Mouse (Mus musculus): ENCODE data around the gene Sardh.

DNA sequence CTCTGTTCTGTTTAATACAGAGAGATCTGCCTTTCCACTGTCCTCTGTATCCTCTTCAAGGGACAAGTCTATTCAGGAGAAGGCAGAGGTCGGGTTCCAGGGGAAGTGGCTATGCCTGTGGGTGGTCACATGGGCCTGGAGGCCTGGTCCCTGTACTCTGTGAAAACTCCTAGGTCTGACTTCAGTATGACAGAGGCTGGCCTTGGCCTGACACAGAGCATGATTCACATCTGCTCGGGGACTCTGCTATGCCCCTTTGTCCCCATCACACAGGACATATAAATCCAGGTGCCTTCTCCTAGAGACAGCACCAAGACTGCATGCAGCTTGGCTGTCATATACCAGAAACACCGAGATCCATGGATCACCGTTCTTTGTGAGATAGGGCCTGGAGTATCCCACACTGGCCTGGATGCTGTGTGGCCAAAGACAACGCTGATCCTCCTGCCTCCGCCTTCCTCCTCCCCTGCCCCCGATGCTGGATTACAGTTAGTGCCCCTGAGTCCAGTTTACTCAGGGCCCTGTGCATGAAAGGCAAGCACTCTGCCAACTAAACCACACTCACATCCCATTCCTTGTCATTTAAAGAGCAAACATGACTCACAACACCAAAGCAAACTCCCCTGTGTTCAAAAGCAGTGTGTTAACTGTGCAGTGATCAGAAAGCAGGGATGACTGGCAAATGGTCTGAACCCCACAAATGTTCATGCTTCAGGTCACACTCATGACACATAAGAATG, 39.0 kb upstream of the Sardh start:
- TF ChIP-seq ZC3H11A (IDR thresholded peaks at IDR 0.05; ENCODE audit: borderline replicate concordance, low read depth, low read length), result no peak
- no peak for TF ChIP-seq ZNF384 (IDR thresholded peaks at IDR 0.05; ENCODE audit: low read depth, low read length)
